Mouse (Mus musculus) liver, postnatal 0 days (tissue): ENCODE measurements around the gene Atp8a1.

Experiments
- CTCF ChIP-seq: sonication (generic); IDR thresholded peaks from 2 replicates; pipeline ENCODE4 v1.5.1; 2016; ENCODE audit warnings: antibody characterized with exemption, low read depth
- EP300 ChIP-seq: IDR thresholded peaks from 2 replicates; pipeline ENCODE4 v1.6.1; 2016; ENCODE audit warnings: antibody characterized with exemption, low read depth, mild to moderate bottlenecking

DNA sequence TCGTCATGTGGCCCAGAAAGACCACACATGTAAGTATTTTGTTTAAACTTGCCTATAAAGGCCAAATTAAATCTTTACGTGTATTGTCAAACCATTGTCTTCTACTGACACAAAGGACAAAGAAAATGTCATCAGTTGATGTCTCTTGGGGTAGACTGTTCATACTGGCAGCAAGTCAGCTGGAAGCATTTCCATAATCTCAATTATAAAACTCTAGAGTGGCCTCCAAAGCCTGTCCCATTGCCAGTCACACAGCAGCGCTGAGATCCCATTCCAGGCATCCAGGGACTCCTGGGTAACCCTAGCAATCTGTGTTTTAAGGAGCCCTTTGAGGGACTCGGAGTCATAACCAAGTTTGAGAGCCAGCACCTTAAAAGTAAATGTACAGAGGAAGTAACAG, 48.9 kb downstream of the Atp8a1 start:
- TF ChIP-seq CTCF (no peak), EP300 (no peak)
